Mouse (Mus musculus): Measurements from ENCODE around the gene Brca1. TPM values are rescaled to one million over a fixed set of nuclear protein-coding genes. Genes with fewer than 3 reads are reported as not detected.
"Not testable (repeated sequence)": the region's sequence is repeated elsewhere in the genome, so short reads cannot be mapped to it uniquely, and the experiment has no call there.

Gene Brca1
- polyA plus RNA-seq, 1 experiment from 2014 or later = 8.1 TPM

DNA sequence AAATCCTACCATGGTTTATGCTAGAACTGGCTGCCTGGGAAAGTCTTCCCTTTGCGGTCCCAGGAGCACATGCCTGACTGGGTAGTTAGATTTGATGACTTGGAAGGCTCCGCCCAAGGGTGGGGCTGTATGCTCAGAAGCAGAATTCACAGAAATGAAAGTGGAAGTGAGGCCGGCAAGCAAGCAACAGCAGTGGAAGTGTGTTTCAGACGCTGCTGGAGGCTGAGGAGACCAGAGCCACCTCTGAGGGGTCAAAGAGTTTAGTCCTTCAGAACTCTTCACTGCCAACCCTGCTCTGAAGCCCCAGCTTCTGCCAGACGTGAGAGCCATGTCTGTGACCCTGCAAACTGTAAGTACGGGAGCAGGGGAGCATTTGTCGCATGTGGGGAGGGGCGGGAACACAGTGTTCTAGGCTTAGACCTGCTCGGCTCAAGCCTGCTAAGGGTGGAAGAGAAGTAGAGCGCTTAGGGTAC lies 103.4 kb downstream of the Brca1 start, which contains the start of gene Ifi35:
Gene Ifi35 (plus strand): TSS at position 134 of the 473 bp plus-strand sequence.
- Histone ChIP-seq H3K27ac (replicated peaks) (peak within 1 kb of the TSS; percentile 71), H3K9ac (peak within 1 kb of the TSS; percentile 35; the same call in 1 of the 2 replicates), H3K36me3 (peaks cover 24% of the 10 kb centered on the region), H3K9me3 (replicated peaks) (no peaks in the 10 kb centered on the region), H3K4me3 (replicated peaks) (peak within 1 kb of the TSS; percentile 46), H3K27me3 (no peaks in the 10 kb centered on the region), H3K4me1 (peaks cover 36% of the 10 kb centered on the region), H3K4me2 (replicated peaks) (peak within 1 kb of the TSS; percentile 45)
- WGBS = 17% methylated on average over 10 of the region's 10 CpGs
- peak; percentile 71; the same call in 1 of the 2 replicates for ATAC-seq (ENCODE audit: insufficient number of reproducible peaks, low FRiP score, low TSS enrichment, low read depth)

DNA sequence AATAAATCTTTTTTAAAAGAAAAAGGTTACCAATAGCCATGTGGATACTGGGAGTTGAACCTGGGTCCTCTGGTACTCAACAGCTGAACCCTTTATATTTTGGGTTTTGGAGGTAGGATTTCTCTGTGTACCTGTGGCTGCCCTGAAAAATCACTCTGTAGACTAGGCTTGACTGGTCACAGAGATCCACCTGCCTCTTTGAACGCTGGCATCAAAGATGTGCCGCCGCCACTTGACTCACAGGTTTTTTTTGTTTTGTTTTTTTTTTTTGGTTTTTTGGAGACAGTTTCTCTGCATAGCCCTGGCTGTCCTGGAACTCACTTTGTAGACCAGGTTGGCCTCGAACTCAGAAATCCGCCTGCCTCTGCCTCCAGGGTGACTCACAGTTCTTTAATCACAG lies 104.0 kb downstream of the Brca1 start:
- Histone ChIP-seq H3K27me3 (no peaks in the 10 kb centered on the region), H3K4me3 (replicated peaks) (no peak overlapping the region), H3K27ac (replicated peaks) (peak overlapping the region; percentile 71), H3K36me3 (peaks cover 24% of the 10 kb centered on the region), H3K9me3 (replicated peaks) (no peaks in the 10 kb centered on the region), H3K4me1 (peaks cover 38% of the 10 kb centered on the region), H3K4me2 (replicated peaks) (peak overlapping the region; percentile 45), H3K9ac (no peak overlapping the region)
- ATAC-seq (ENCODE audit: insufficient number of reproducible peaks, low FRiP score, low TSS enrichment, low read depth) = no peak
- WGBS = 71% methylated on average over 5 of the region's 5 CpGs

DNA sequence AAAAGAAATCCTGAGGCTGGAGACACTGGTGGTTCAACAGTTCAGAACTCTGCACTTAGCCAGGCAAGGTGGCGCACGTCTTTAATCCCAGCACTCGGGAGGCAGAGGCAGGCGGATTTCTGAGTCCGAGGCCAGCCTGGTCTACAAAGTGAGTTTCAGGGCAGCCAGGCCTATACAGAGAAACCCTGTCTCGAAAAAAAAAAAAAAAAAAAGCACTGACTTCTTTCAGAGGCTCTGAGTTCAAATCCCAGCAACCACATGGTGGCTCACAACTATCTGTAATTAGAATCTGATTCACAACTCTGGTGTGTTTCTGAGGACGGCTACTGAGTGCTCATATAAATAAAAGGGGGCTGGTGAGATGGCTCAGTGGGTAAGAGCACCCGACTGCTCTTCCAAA lies 104.9 kb downstream of the Brca1 start:
- not testable (repeated sequence) for H3K27ac ChIP-seq (replicated peaks); H3K4me2 ChIP-seq (replicated peaks); H3K9ac ChIP-seq; H3K27me3 ChIP-seq; H3K4me3 ChIP-seq (replicated peaks); ATAC-seq (ENCODE audit: insufficient number of reproducible peaks, low FRiP score, low TSS enrichment, low read depth); H3K9me3 ChIP-seq (replicated peaks)
- Histone ChIP-seq H3K4me1 (peaks cover 35% of the 10 kb centered on the region), H3K36me3 (peaks cover 24% of the 10 kb centered on the region)
- 92% methylated on average over 8 of the region's 8 CpGs for WGBS

DNA sequence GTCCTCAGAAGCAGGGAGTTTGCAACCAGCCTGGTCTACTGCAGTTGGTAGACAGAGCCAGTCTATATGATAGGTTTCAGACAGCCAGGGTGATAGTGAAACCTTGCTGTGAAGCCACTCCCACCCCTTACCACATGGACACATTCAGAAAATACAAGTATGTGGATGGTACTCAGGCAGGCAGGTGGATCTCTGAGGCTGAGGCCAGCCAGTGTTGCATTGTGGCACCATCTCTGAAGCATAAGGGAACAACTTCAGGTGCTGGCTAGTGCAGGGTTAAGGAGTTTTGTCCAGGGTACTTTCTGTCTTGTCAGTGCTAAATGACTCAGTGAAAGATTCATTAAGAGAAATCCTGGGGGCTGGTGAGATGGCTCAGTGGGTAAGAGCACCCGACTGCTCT lies 105.4 kb downstream of the Brca1 start:
- Histone ChIP-seq H3K27me3 (no peaks in the 10 kb centered on the region), H3K9ac (no peak overlapping the region), H3K9me3 (replicated peaks) (no peaks in the 10 kb centered on the region), H3K4me3 (replicated peaks) (no peak overlapping the region), H3K4me1 (peaks cover 30% of the 10 kb centered on the region), H3K36me3 (peaks cover 24% of the 10 kb centered on the region), H3K27ac (replicated peaks) (no peak overlapping the region), H3K4me2 (replicated peaks) (no peak overlapping the region)
- ATAC-seq (ENCODE audit: insufficient number of reproducible peaks, low FRiP score, low TSS enrichment, low read depth) = no peak
- 100% methylated on average over 1 of the region's 1 CpGs for WGBS

DNA sequence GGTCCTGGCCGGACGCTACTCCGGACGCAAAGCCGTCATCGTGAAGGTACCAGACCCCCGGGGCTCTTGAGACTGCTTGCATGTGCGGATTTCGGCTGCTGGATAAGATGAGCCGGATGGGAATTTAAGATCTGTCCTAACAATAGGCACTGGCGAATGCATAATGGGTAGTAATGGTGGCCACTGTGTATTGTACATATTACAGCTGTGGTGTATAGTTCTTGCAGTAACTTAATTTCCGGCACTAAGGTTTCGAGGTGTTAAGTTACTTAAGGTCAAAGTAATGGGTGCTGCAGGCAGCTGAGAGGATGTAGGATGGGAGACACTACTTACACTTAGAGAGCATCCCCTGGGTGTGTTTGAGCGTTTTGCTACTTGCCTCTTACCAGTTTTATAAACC lies 109.0 kb downstream of the Brca1 start:
- Histone ChIP-seq H3K27me3 (no peaks in the 10 kb centered on the region), H3K4me1 (peaks cover 16% of the 10 kb centered on the region), H3K4me2 (replicated peaks) (peak overlapping the region; percentile 53), H3K9me3 (replicated peaks) (no peaks in the 10 kb centered on the region), H3K27ac (replicated peaks) (peak overlapping the region; percentile 92), H3K4me3 (replicated peaks) (peak overlapping the region; percentile 79), H3K36me3 (peaks cover 24% of the 10 kb centered on the region), H3K9ac (peak overlapping the region; percentile 56)
- WGBS = 0% methylated on average over 14 of the region's 14 CpGs
- ATAC-seq (ENCODE audit: insufficient number of reproducible peaks, low FRiP score, low TSS enrichment, low read depth) = no peak

DNA sequence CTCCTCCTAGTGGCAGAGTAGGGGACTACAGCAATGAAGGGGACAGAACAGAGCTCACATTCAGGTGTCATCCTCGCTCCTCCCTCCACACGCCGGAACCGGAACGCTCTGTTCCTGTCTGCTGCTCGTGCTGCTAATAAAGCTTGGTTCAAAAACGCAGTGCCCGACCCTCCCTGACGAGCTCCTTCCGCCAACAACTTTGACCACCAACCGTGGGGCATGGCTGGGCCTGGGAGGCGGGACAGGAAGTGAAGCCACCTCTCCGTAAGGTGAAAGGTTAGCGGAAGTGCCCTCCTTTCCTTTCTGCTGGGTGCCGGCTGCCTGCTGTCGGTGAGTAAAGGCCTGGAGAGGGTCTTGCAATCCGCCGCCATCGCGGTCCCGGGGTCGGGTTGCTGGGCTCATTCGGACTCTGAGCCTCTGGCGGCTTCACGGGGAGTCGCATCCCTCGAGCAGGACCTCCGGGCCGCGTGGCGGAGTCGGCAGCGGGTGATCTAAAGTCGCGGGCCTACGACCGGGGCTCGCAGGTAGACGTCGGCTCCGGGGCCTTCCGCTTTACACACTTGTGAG lies 109.5 kb downstream of the Brca1 start, which contains the start of gene Rpl27:
Gene Rpl27 (plus strand): TSS at position 172 of the 567 bp plus-strand sequence.
- ATAC-seq (ENCODE audit: insufficient number of reproducible peaks, low FRiP score, low TSS enrichment, low read depth) = peak; percentile 98

DNA sequence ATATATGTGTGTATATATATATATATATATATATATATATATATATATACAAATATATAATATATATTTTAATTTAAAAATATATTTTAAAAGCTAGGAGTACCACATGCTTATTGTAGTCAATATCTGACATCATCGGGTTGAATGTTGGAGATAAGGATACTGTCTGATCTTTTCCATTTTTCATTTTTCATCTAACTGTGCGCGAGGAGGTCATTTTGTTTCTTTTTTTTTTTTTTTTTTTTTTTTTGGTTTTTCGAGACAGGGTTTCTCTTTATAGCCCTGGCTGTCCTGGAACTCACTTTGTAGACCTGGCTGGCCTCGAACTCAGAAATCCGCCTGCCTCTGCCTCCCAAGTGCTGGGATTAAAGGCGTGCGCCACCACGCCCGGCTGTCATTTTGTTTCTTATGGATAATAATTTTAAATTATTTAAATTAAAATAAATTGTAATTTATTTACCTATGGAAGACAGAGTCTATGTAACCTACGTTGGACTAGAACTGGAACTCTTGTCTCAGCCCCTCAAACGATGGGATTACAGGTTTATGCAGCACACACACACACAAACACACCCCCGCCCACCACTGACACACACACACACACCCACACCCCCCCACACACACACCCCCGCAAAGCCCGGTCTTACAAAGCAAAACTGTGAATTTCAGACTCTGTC lies 110.2 kb downstream of the Brca1 start:
- H3K27ac ChIP-seq (replicated peaks); H3K9ac ChIP-seq; H3K9me3 ChIP-seq (replicated peaks); ATAC-seq (ENCODE audit: insufficient number of reproducible peaks, low FRiP score, low TSS enrichment, low read depth); H3K27me3 ChIP-seq: not testable (repeated sequence)
- Histone ChIP-seq H3K4me1 (peaks cover 16% of the 10 kb centered on the region), H3K4me3 (replicated peaks) (peak overlapping the region; percentile 79), H3K36me3 (peaks cover 24% of the 10 kb centered on the region), H3K4me2 (replicated peaks) (peak overlapping the region; percentile 43)
- WGBS = 39% methylated on average over 14 of the region's 15 CpGs

More for the DNA sequence above, 109.5 kb downstream of the Brca1 start, which contains the start of gene Rpl27:
- under 1% methylated on average over 42 of the region's 42 CpGs for WGBS
- Histone ChIP-seq H3K36me3 (peaks cover 24% of the 10 kb centered on the region), H3K27ac (replicated peaks) (peak within 1 kb of the TSS; percentile 92), H3K4me1 (peaks cover 16% of the 10 kb centered on the region), H3K4me2 (replicated peaks) (peak within 1 kb of the TSS; percentile 53), H3K4me3 (replicated peaks) (peak within 1 kb of the TSS; percentile 79), H3K27me3 (no peaks in the 10 kb centered on the region), H3K9ac (peak within 1 kb of the TSS; percentile 56), H3K9me3 (replicated peaks) (no peaks in the 10 kb centered on the region)

Other genes with a start within 250 kb of the Brca1 start
- 141 and 143 TPM in 2 replicates for gene Becn1, start 249.7 kb downstream of the Brca1 start, polyA plus RNA-seq (2015; fragmentation: Nextera tagmentation; extraction: Ambion mirVana)
- 124 and 126 TPM in 2 replicates for gene Psme3, start 235.7 kb downstream of the Brca1 start, polyA plus RNA-seq (2015; fragmentation: Nextera tagmentation; extraction: Ambion mirVana)
- 1.1 and 1.6 TPM in 2 replicates for gene Aoc2, start 226.9 kb downstream of the Brca1 start, polyA plus RNA-seq (2015; fragmentation: Nextera tagmentation; extraction: Ambion mirVana)
- gene Aoc3, start 221.3 kb downstream of the Brca1 start, polyA plus RNA-seq (2015; fragmentation: Nextera tagmentation; extraction: Ambion mirVana) = 0.77 and 0.94 TPM in 2 replicates
- gene G6pc, start 184.4 kb downstream of the Brca1 start, polyA plus RNA-seq (2015; fragmentation: Nextera tagmentation; extraction: Ambion mirVana) = not detected in 2 replicates
- gene Aarsd1, start 134.3 kb downstream of the Brca1 start, polyA plus RNA-seq (2015; fragmentation: Nextera tagmentation; extraction: Ambion mirVana) = 63.4 and 65.6 TPM in 2 replicates
- 9.7 and 11.4 TPM in 2 replicates for gene Gm27029, start 127.2 kb downstream of the Brca1 start, polyA plus RNA-seq (2015; fragmentation: Nextera tagmentation; extraction: Ambion mirVana)
- gene Rundc1, start 126.9 kb downstream of the Brca1 start, polyA plus RNA-seq (2015; fragmentation: Nextera tagmentation; extraction: Ambion mirVana) = 21.6 and 23.4 TPM in 2 replicates
- gene Ptges3l, start 126.6 kb downstream of the Brca1 start, polyA plus RNA-seq (2015; fragmentation: Nextera tagmentation; extraction: Ambion mirVana) = 19.8 and 22.1 TPM in 2 replicates
- 306 and 328 TPM in 2 replicates for gene Rpl27, start 109.7 kb downstream of the Brca1 start, polyA plus RNA-seq (2015; fragmentation: Nextera tagmentation; extraction: Ambion mirVana)
- gene Ifi35, start 103.5 kb downstream of the Brca1 start, polyA plus RNA-seq (2015; fragmentation: Nextera tagmentation; extraction: Ambion mirVana) = 17.8 and 21.6 TPM in 2 replicates
- 12.1 and 13.5 TPM in 2 replicates for gene Rnd2, start 87.0 kb downstream of the Brca1 start, polyA plus RNA-seq (2015; fragmentation: Nextera tagmentation; extraction: Ambion mirVana)
- 59.3 and 61.8 TPM in 2 replicates for gene Vat1, start 85.7 kb downstream of the Brca1 start, polyA plus RNA-seq (2015; fragmentation: Nextera tagmentation; extraction: Ambion mirVana)
- 72.9 and 73.6 TPM in 2 replicates for gene Nbr1, start 194 bp upstream of the Brca1 start, polyA plus RNA-seq (2015; fragmentation: Nextera tagmentation; extraction: Ambion mirVana)
- 7.5 and 9.6 TPM in 2 replicates for gene Tmem106a, start 30.3 kb upstream of the Brca1 start, polyA plus RNA-seq (2015; fragmentation: Nextera tagmentation; extraction: Ambion mirVana)
- not detected in 2 replicates for gene Gm11634, start 47.3 kb upstream of the Brca1 start, polyA plus RNA-seq (2015; fragmentation: Nextera tagmentation; extraction: Ambion mirVana)
- gene Rdm1, start 75.2 kb upstream of the Brca1 start, polyA plus RNA-seq (2015; fragmentation: Nextera tagmentation; extraction: Ambion mirVana) = 51.1 and 54.6 TPM in 2 replicates
- 6.0 and 6.9 TPM in 2 replicates for gene Arl4d, start 113.6 kb upstream of the Brca1 start, polyA plus RNA-seq (2015; fragmentation: Nextera tagmentation; extraction: Ambion mirVana)
- gene Dhx8, start 181.0 kb upstream of the Brca1 start, polyA plus RNA-seq (2015; fragmentation: Nextera tagmentation; extraction: Ambion mirVana) = 32.4 and 36.4 TPM in 2 replicates
- gene Etv4, start 233.4 kb upstream of the Brca1 start, polyA plus RNA-seq (2015; fragmentation: Nextera tagmentation; extraction: Ambion mirVana) = 11.1 and 15.1 TPM in 2 replicates

All from embryonic facial prominence, embryonic 15.5 days (tissue).